Mouse (Mus musculus) left cerebral cortex, postnatal 36 days (tissue): Measurements from ENCODE around the gene Emilin1. TPM values are rescaled to one million over a fixed set of nuclear protein-coding genes. Genes with fewer than 3 reads are reported as not detected.

Experiments
- total RNA-seq, 2 experiments: library from RNA; stranded (reverse); gene quantifications; 2 replicates each; pipeline ENCODE4 v1.2.3; 2021

The Emilin1 gene
- total RNA-seq, 2 experiments from 2014 or later: 1.7 to 5.1 TPM

Other genes starting within 250 kb of the Emilin1 start
- 1 to 10 TPM; 6.0 TPM for gene Cenpa, start 246.6 kb upstream of the Emilin1 start, total RNA-seq
- 10 to 100 TPM; 21.6 to 30.1 TPM for gene Dpysl5, start 201.8 kb upstream of the Emilin1 start, total RNA-seq
- gene Mapre3, start 98.8 kb upstream of the Emilin1 start, total RNA-seq: 100 to 1,000 TPM; 223 to 238 TPM
- 10 to 100 TPM; 51.9 to 79.5 TPM for gene Tmem214, start 45.4 kb upstream of the Emilin1 start, total RNA-seq
- 10 to 100 TPM; 13.5 to 20.2 TPM for gene Agbl5, start 24.7 kb upstream of the Emilin1 start, total RNA-seq
- gene Ost4, start 5.6 kb upstream of the Emilin1 start, total RNA-seq: 10 to 100 TPM; 82.6 to 97.0 TPM
- gene Khk, start 8.0 kb downstream of the Emilin1 start, total RNA-seq: 10 to 100 TPM; 14.4 TPM
- 10 to 100 TPM; 26.1 to 26.4 TPM for gene Cgref1, start 32.2 kb downstream of the Emilin1 start, total RNA-seq
- 100 to 1,000 TPM; 121 to 128 TPM for gene Preb, start 47.0 kb downstream of the Emilin1 start, total RNA-seq
- gene Tcf23, start 55.3 kb downstream of the Emilin1 start, total RNA-seq: under 1 TPM; 0.15 to 0.27 TPM
- 10 to 100 TPM; 74.3 to 75.8 TPM for gene Atraid, start 134.9 kb downstream of the Emilin1 start, total RNA-seq
- 10 to 100 TPM; 14.4 to 17.9 TPM for gene Slc5a6, start 135.5 kb downstream of the Emilin1 start, total RNA-seq
- 10 to 100 TPM; 18.1 to 21.8 TPM for gene Cad, start 141.4 kb downstream of the Emilin1 start, total RNA-seq
- not detected for gene Dnajc5g, start 192.9 kb downstream of the Emilin1 start, total RNA-seq
- 100 to 1,000 TPM; 155 to 159 TPM for gene Slc30a3, start 194.8 kb downstream of the Emilin1 start, total RNA-seq
- gene Trim54, start 203.3 kb downstream of the Emilin1 start, total RNA-seq: 1 to 10 TPM; 1.4 to 2.8 TPM
- 1 to 10 TPM in 1 of 2 experiments, not detected in 1; 2.4 TPM for gene Ucn, start 225.4 kb downstream of the Emilin1 start, total RNA-seq
- gene Mpv17, start 240.8 kb downstream of the Emilin1 start, total RNA-seq: 10 to 100 TPM; 46.2 to 50.8 TPM